Mouse (Mus musculus) E14TG2a.4 (cell line): ENCODE data around the gene Rps6kb1.

Experiments used
- CTCF ChIP-seq: conservative IDR thresholded peaks from 2 replicates; pipeline ENCODE4 v1.5.1; 2014; ENCODE audit warnings: low read length
- NANOG ChIP-seq: IDR thresholded peaks from 2 replicates; pipeline ENCODE4 v1.6.1; 2014; ENCODE audit warnings: borderline replicate concordance, low read length, mixed read lengths
- POU5F1 ChIP-seq: IDR thresholded peaks from 2 replicates; pipeline ENCODE4 v1.6.1; 2014; ENCODE audit warnings: low read length, borderline replicate concordance

DNA sequence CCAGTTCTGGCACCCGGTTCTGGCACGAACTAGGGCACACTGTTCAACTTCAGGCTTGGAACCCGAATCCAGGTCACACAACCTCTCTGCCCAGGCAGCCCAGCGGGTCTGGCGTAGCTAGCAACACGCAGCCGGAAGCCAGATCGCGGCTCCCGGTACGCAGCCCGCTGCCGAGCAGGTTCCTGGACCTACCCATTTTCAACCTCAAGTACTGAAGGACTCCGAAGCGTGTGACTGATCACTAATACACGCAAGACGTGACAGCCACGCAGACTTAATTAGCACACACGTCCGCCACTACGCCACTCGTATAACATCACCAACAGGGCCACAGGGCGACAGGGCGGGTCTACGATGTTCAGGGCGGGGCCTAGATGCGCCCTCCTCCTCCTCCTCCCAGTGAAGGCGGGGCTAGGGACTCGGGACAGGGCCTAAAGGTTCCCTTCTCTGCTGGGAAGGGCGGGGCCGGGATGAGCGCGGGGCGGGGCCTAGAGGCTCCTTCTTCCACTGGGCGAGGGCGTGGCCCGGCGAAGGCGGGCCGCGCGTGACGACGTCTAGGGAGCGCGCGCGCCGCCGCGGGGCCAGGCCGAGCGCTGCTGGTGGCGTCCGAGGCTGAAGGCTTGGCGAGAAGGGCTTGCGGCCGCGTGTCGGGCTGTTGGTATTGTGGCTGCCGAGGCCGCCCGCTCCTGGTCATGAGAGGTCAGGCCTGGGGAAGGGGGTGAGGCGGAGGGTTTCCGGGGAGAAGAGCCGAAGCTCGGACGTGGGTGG, 60.3 kb downstream of the Rps6kb1 start, which contains the start of gene Rnft1:
- TF ChIP-seq CTCF (no peak), NANOG (no peak), POU5F1 (no peak)
